Mouse (Mus musculus): ENCODE data around the gene Crhr2. TPM values are rescaled to one million over a fixed set of nuclear protein-coding genes. Genes with fewer than 3 reads are reported as not detected.

The Crhr2 gene
- total and polyA plus RNA-seq, 2 experiments from 2014 or later, result 2.0 to 3.0 TPM

DNA sequence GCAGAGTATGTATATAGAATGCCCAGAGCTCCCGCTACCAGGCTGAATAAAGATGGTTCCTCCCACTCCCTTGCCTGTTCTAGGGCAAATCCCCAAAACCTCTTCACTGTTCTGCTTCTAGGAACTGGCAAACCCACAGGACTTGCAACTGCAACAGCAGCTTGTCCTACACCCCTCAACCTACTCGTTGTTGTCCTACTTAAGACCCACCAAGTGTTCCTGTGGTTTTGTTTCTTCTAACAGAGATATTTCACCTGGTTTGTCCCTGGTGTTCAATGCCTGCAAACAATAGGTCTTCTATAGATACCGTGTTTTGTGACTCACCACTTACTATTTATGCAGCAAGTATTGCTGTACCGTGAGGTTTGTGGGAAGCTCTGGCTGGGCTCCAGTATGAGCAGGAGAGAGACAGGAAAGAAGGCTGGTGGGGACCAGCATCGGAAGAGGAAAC lies 28.5 kb upstream of the Crhr2 start:
- WGBS, result 80% methylated on average over 5 of the region's 5 CpGs
- Histone ChIP-seq H3K4me3 (ENCODE audit: low read depth, low read length) (no peak overlapping the region), H3K27me3 (ENCODE audit: insufficient read depth, low read length) (no peaks in the 10 kb centered on the region), H3K9me3 (ENCODE audit: low read length) (no peaks in the 10 kb centered on the region), H3K4me1 (ENCODE audit: insufficient read depth, low read length) (no peaks in the 10 kb centered on the region), H3K4me2 (ENCODE audit: low read depth, low read length, poor library complexity, severe bottlenecking) (no peak overlapping the region), H3K36me3 (ENCODE audit: insufficient read depth, low read length) (no peaks in the 10 kb centered on the region), H3K9ac (replicated peaks; ENCODE audit: low read length, poor library complexity, severe bottlenecking) (no peak overlapping the region), H3K27ac (ENCODE audit: low read depth, low read length) (no peak overlapping the region)
- ATAC-seq (ENCODE audit: low FRiP score) (no peak), DNase-seq (ENCODE audit: low spot score) (no peak)
- TF ChIP-seq CTCF (IDR thresholded peaks at IDR 0.05), result no peak

DNA sequence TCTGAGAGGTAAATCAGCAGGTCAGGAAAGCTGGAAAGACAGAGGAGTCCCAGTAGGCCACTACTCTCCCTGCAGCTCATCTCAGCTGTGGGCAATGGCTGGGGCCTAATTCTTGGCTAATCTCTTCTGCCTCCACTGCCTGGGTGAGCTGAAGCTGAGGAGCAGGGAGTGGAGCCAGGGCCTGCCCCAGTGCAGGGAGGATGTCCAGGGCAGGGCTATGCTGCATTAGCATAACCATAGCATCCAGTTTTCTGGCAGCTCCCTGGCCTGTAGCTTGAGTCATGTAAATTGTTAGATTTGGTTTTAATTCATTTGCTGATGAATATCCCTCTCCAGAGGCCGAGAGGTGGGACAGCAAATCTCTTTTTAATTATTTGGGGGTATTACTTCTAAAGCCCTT lies 26.4 kb upstream of the Crhr2 start:
- Histone ChIP-seq H3K4me1 (ENCODE audit: insufficient read depth, low read length) (no peaks in the 10 kb centered on the region), H3K27me3 (ENCODE audit: insufficient read depth, low read length) (no peaks in the 10 kb centered on the region), H3K27ac (ENCODE audit: low read depth, low read length) (0 out of 2 replicates have a peak overlapping the region, but pooled peaks have one; percentile 18), H3K4me3 (ENCODE audit: low read depth, low read length) (no peak overlapping the region), H3K4me2 (ENCODE audit: low read depth, low read length, poor library complexity, severe bottlenecking) (no peak overlapping the region), H3K9ac (replicated peaks; ENCODE audit: low read length, poor library complexity, severe bottlenecking) (no peak overlapping the region), H3K9me3 (ENCODE audit: low read length) (no peaks in the 10 kb centered on the region), H3K36me3 (ENCODE audit: insufficient read depth, low read length) (no peaks in the 10 kb centered on the region)
- TF ChIP-seq CTCF (IDR thresholded peaks at IDR 0.05), result no peak
- ATAC-seq (ENCODE audit: low FRiP score) (no peak), DNase-seq (ENCODE audit: low spot score) (peak; percentile 15)
- 64% methylated on average over 1 of the region's 1 CpGs for WGBS

DNA sequence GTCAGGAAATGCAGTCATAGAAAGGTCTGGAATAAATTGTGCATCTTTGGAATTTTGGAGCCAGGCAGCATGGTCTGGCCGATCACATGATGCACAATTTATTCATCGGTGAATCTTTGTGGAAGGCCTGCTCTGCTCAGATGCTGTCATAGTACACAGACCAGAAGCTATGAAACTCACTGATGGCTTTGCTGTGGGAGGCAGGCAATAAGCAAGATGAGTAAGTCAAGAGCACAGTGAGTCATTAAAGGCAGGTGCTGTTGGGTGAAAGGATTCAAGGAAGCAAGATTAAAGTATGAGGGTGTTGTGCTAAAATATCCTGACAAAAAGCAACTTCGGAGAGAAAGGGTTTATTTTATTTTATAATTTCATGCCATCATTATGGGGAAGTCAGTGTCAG lies 19.4 kb upstream of the Crhr2 start:
- DNase-seq (ENCODE audit: low spot score) (no peak), ATAC-seq (ENCODE audit: low FRiP score) (no peak)
- Histone ChIP-seq H3K9ac (replicated peaks; ENCODE audit: low read length, poor library complexity, severe bottlenecking) (no peak overlapping the region), H3K9me3 (ENCODE audit: low read length) (no peaks in the 10 kb centered on the region), H3K36me3 (ENCODE audit: insufficient read depth, low read length) (no peaks in the 10 kb centered on the region), H3K4me3 (ENCODE audit: low read depth, low read length) (no peak overlapping the region), H3K4me2 (ENCODE audit: low read depth, low read length, poor library complexity, severe bottlenecking) (no peak overlapping the region), H3K27ac (ENCODE audit: low read depth, low read length) (no peak overlapping the region), H3K4me1 (ENCODE audit: insufficient read depth, low read length) (no peaks in the 10 kb centered on the region), H3K27me3 (ENCODE audit: insufficient read depth, low read length) (no peaks in the 10 kb centered on the region)
- TF ChIP-seq CTCF (IDR thresholded peaks at IDR 0.05), result no peak
- WGBS, result 93% methylated on average over 3 of the region's 3 CpGs

DNA sequence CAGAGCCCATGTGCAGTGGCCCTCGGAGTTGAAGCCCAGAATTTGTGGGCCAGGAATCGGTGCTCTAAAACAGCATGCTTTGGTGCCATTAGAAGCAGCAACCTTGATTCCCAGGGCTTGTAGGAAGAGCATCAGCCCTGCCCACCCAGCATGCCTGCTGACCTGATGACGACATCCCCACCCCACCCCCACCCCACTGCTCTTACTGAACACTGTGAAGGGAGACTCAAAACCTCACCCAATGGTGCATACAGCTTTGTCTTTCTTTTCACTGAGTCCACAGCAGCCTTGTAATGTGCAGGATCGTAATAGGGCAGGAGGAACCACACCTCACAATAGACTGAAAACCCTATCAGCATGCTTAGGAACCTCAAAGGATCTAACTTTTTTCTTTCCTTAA lies 13.3 kb upstream of the Crhr2 start:
- 34% methylated on average over 4 of the region's 4 CpGs for WGBS
- no peak overlapping the region for H3K4me2 ChIP-seq (ENCODE audit: low read depth, low read length, poor library complexity, severe bottlenecking)
- no peak for DNase-seq (ENCODE audit: low spot score)
- no peaks in the 10 kb centered on the region for H3K9me3 ChIP-seq (ENCODE audit: low read length)
- no peak for ATAC-seq (ENCODE audit: low FRiP score)
- no peak overlapping the region for H3K4me3 ChIP-seq (ENCODE audit: low read depth, low read length)
- no peaks in the 10 kb centered on the region for H3K27me3 ChIP-seq (ENCODE audit: insufficient read depth, low read length)
- H3K36me3 ChIP-seq (ENCODE audit: insufficient read depth, low read length), result no peaks in the 10 kb centered on the region
- H3K27ac ChIP-seq (ENCODE audit: low read depth, low read length), result no peak overlapping the region
- no peak for TF ChIP-seq CTCF (IDR thresholded peaks at IDR 0.05)
- no peak overlapping the region for H3K9ac ChIP-seq (replicated peaks; ENCODE audit: low read length, poor library complexity, severe bottlenecking)
- H3K4me1 ChIP-seq (ENCODE audit: insufficient read depth, low read length), result no peaks in the 10 kb centered on the region

DNA sequence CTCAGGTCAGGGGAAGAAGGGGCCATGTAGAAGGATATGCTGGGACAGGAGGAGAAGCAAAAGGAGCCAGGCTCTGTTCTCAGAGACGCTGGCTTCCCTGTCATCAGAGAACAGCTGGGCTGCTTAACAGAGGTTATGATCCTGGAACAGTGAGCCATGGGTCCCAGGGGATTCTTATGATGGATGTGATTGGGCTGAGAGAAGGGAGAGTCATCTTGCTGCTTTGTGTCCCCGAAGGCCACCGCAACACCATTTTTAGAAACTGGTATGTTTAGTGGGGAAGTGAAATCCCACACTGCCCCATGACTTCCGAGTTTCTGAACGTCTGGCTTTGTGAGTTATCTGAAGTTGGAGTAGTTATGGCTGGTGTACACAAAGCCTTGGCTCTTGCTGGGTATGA lies 12.5 kb upstream of the Crhr2 start:
- no peak overlapping the region for H3K9ac ChIP-seq (replicated peaks; ENCODE audit: low read length, poor library complexity, severe bottlenecking)
- no peaks in the 10 kb centered on the region for H3K27me3 ChIP-seq (ENCODE audit: insufficient read depth, low read length)
- 86% methylated on average over 5 of the region's 5 CpGs for WGBS

DNA sequence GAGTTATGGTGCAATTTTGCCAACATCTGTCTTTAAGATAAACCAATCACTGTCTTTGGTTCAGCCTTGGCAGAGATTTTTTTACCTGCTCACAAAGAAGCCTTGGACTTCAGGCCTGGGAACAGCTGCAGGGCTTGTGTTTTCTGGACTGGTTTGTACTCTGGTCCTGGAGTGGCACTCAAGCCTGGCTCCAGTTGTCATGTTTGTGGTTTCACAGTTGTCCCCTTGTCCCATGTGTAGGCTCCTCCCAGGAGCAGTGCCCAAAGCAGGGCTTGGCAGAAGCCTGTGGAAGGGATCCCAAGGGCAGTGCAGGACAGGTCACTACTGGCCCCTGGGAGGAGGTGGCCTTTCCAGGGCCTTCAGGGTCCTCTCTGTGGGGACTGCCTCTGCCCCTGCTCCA lies 5.5 kb upstream of the Crhr2 start:
- no peak overlapping the region for H3K4me2 ChIP-seq (ENCODE audit: low read depth, low read length, poor library complexity, severe bottlenecking)
- H3K27me3 ChIP-seq (ENCODE audit: insufficient read depth, low read length), result no peaks in the 10 kb centered on the region
- no peak for DNase-seq (ENCODE audit: low spot score)
- H3K4me3 ChIP-seq (ENCODE audit: low read depth, low read length), result no peak overlapping the region
- H3K9me3 ChIP-seq (ENCODE audit: low read length), result no peaks in the 10 kb centered on the region
- H3K27ac ChIP-seq (ENCODE audit: low read depth, low read length), result no peak overlapping the region
- no peak for TF ChIP-seq CTCF (IDR thresholded peaks at IDR 0.05)
- H3K9ac ChIP-seq (replicated peaks; ENCODE audit: low read length, poor library complexity, severe bottlenecking), result no peak overlapping the region
- no peaks in the 10 kb centered on the region for H3K4me1 ChIP-seq (ENCODE audit: insufficient read depth, low read length)
- H3K36me3 ChIP-seq (ENCODE audit: insufficient read depth, low read length), result no peaks in the 10 kb centered on the region
- ATAC-seq (ENCODE audit: low FRiP score), result no peak

More for the DNA sequence above, 12.5 kb upstream of the Crhr2 start:
- H3K4me3 ChIP-seq (ENCODE audit: low read depth, low read length), result no peak overlapping the region
- no peak overlapping the region for H3K4me2 ChIP-seq (ENCODE audit: low read depth, low read length, poor library complexity, severe bottlenecking)
- no peak overlapping the region for H3K27ac ChIP-seq (ENCODE audit: low read depth, low read length)
- no peaks in the 10 kb centered on the region for H3K36me3 ChIP-seq (ENCODE audit: insufficient read depth, low read length)
- no peaks in the 10 kb centered on the region for H3K9me3 ChIP-seq (ENCODE audit: low read length)
- TF ChIP-seq CTCF (IDR thresholded peaks at IDR 0.05), result no peak
- ATAC-seq (ENCODE audit: low FRiP score), result no peak
- no peak for DNase-seq (ENCODE audit: low spot score)
- H3K4me1 ChIP-seq (ENCODE audit: insufficient read depth, low read length), result no peaks in the 10 kb centered on the region
